Mouse (Mus musculus): ENCODE results near the gene H2afy2.

Gene H2afy2

GRCm38 (mm10) chr10:61723271-61723670, 60.7 kb downstream of the H2afy2 start:
- no peak for DNase-seq (ENCODE audit: low read depth, low spot score)

GRCm38 (mm10) chr10:61722215-61722614, 61.7 kb downstream of the H2afy2 start:
- no peak for DNase-seq (ENCODE audit: low read depth, low spot score)

- DNase-seq (ENCODE audit: low read depth, low spot score) = no peak
Observed at GRCm38 (mm10) chr10:61720331-61720730, 63.6 kb downstream of the H2afy2 start.

GRCm38 (mm10) chr10:61717406-61718296, 66.3 kb downstream of the H2afy2 start:
- DNase-seq (ENCODE audit: low read depth, low spot score) = no peak

- DNase-seq (ENCODE audit: low read depth, low spot score) = no peak
Observed at GRCm38 (mm10) chr10:61715996-61716864, 67.7 kb downstream of the H2afy2 start.

GRCm38 (mm10) chr10:61715462-61715837, 68.5 kb downstream of the H2afy2 start:
- DNase-seq (ENCODE audit: low read depth, low spot score) = no peak

- DNase-seq (ENCODE audit: low read depth, low spot score) = peak; percentile 53
Observed at GRCm38 (mm10) chr10:61714771-61715461, 69.0 kb downstream of the H2afy2 start, which contains the start of gene Aifm2. Gene Aifm2 (plus strand): TSS chr10:61715263.

GRCm38 (mm10) chr10:61714146-61714545, 69.8 kb downstream of the H2afy2 start:
- no peak for DNase-seq (ENCODE audit: low read depth, low spot score)

GRCm38 (mm10) chr10:61713601-61714000, 70.3 kb downstream of the H2afy2 start:
- no peak for DNase-seq (ENCODE audit: low read depth, low spot score)

- DNase-seq (ENCODE audit: low read depth, low spot score) = no peak
Observed at GRCm38 (mm10) chr10:61706412-61707375, 77.3 kb downstream of the H2afy2 start.

- no peak for DNase-seq (ENCODE audit: low read depth, low spot score)
Observed at GRCm38 (mm10) chr10:61704663-61705062, 79.3 kb downstream of the H2afy2 start.

GRCm38 (mm10) chr10:61697028-61697427, 86.9 kb downstream of the H2afy2 start:
- DNase-seq (ENCODE audit: low read depth, low spot score) = no peak

- no peak for DNase-seq (ENCODE audit: low read depth, low spot score)
Observed at GRCm38 (mm10) chr10:61696560-61696823, 87.5 kb downstream of the H2afy2 start.

GRCm38 (mm10) chr10:61695703-61696559, 88.0 kb downstream of the H2afy2 start:
- no peak for DNase-seq (ENCODE audit: low read depth, low spot score)

GRCm38 (mm10) chr10:61694870-61695670, 88.9 kb downstream of the H2afy2 start, which contains the start of gene Tysnd1:
Gene Tysnd1 (plus strand): TSS chr10:61695514.
- peak; percentile 94 for DNase-seq (ENCODE audit: low read depth, low spot score)

- DNase-seq (ENCODE audit: low read depth, low spot score) = no peak
Observed at GRCm38 (mm10) chr10:61693563-61693962, 90.4 kb downstream of the H2afy2 start.

GRCm38 (mm10) chr10:61689405-61689804, 94.5 kb downstream of the H2afy2 start:
- DNase-seq (ENCODE audit: low read depth, low spot score) = no peak

Measured in retina, adult 2 months (tissue).